Mouse (Mus musculus) heart, embryonic 11.5 days (tissue): ENCODE measurements around the gene Msh4. TPM values are rescaled to one million over a fixed set of nuclear protein-coding genes. Genes with fewer than 3 reads are reported as not detected.
A peak's percentile ranks its signal among the peaks of the same experiment; 100 is the strongest.

Experiments used
- ATAC-seq: fragments of 200-750 bp; cut with Nextera tagmentation; replicated peaks from 2 replicates; pipeline ENCODE4 v1.8.0; 2017; ENCODE audit warnings: moderate library complexity; ENCODE audit not compliant: insufficient number of reproducible peaks, low FRiP score, low TSS enrichment
- H3K27ac ChIP-seq: fragments of 300-500 bp; sonication (generic); 2 replicates; pipeline ENCODE4 v1.5.1; 2014; ENCODE audit warnings: mild to moderate bottlenecking, low read depth, low read length
- H3K27me3 ChIP-seq: fragments of 300-500 bp; sonication (generic); 2 replicates; pipeline ENCODE4 v1.6.1; 2014; ENCODE audit warnings: mild to moderate bottlenecking, low read length, mixed read lengths; ENCODE audit not compliant: control insufficient read depth, insufficient read depth
- H3K36me3 ChIP-seq: fragments of 300-500 bp; sonication (generic); 2 replicates; pipeline ENCODE4 v1.6.1; 2014; ENCODE audit warnings: mild to moderate bottlenecking, low read length, moderate library complexity, mixed read lengths; ENCODE audit not compliant: control insufficient read depth, insufficient read depth
- H3K4me1 ChIP-seq: fragments of 300-500 bp; sonication (generic); 2 replicates; pipeline ENCODE4 v1.6.1; 2014; ENCODE audit warnings: low read length; ENCODE audit not compliant: control insufficient read depth, insufficient read depth
- H3K4me2 ChIP-seq: fragments of 300-500 bp; sonication (generic); 2 replicates; pipeline ENCODE4 v1.6.1; 2014; ENCODE audit warnings: mild to moderate bottlenecking, moderate library complexity
- H3K4me3 ChIP-seq: fragments of 300-500 bp; sonication (generic); 2 replicates; pipeline ENCODE4 v1.5.1; 2014; ENCODE audit warnings: low read depth, low read length
- H3K9ac ChIP-seq: fragments of 300-500 bp; sonication (generic); 2 replicates; pipeline ENCODE4 v1.6.1; 2014; ENCODE audit warnings: mild to moderate bottlenecking, low read depth, low read length, moderate library complexity
- H3K9me3 ChIP-seq: fragments of 300-500 bp; sonication (generic); replicated peaks from 2 replicates; pipeline ENCODE4 v1.6.1; 2016; ENCODE audit warnings: low read length; ENCODE audit not compliant: control insufficient read depth
- WGBS: fragments of 180-500 bp; shearing (Covaris S2); extraction: QIAGEN DNeasy Blood & Tissue Kit; methylation state at CpG from one replicate; pipeline ENCODE4 v1.1.7; 2014; ENCODE audit not compliant: insufficient replicate concordance; 5-methylcytosine and 5-hydroxymethylcytosine counted together
- polyA plus RNA-seq: library from polyadenylated mRNA; unstranded; fragments of >200 nt; fragmentation: Nextera tagmentation; extraction: Ambion mirVana; gene quantifications from 2 replicates; pipeline ENCODE4 v1.2.1, GENCODE M21; 2014

Msh4 gene
- polyA plus RNA-seq, 1 experiment from 2014 or later, result 0.09 TPM

- no peak for ATAC-seq
- WGBS, result 54% methylated on average over 8 of the region's 8 CpGs
- Histone ChIP-seq H3K4me2 (no peak overlapping the region), H3K27ac (no peak overlapping the region), H3K4me3 (no peak overlapping the region), H3K4me1 (peaks cover 11% of the 10 kb centered on the region), H3K27me3 (no peaks in the 10 kb centered on the region), H3K36me3 (peaks cover 5% of the 10 kb centered on the region), H3K9me3 (no peaks in the 10 kb centered on the region), H3K9ac (no peak overlapping the region)
These were observed 34.1 kb upstream of the Msh4 start for GRCm38 (mm10) chr3:153940021-153940420.

DNA sequence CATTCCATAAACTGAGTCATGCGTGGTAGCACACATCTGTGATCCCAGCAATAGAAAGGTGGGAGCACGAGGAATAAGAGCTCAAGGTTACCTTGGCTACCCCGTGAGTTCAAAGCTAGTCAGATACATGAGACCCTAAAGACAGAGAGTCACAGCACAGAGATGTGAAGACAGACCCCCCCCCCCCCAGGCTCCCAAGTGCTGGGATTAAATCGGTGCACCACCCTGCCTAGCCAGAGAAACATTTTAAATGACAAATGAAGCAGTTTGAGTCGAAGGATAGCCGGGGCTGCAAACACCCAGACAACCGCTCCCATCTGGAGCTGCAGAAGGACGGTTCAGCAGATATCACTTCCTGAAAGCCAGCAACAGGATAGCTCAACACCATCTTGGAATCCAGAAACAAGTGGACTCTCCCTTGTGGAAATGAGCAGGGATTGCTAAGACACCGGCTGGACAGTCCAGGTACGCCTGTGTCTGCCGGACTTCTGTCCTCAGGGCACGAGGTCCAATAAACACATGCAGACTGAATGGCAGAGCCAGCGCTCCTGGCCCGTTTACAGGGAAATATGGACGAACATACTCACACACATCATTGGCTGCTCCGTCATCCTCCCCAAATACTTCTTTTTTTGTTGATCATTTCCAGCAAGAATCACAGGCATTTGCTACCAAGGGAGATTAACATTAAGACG lies 31.3 kb upstream of the Msh4 start:
- Histone ChIP-seq H3K27ac (no peak overlapping the region), H3K9ac (no peak overlapping the region), H3K9me3 (no peaks in the 10 kb centered on the region), H3K4me3 (no peak overlapping the region), H3K36me3 (peaks cover 18% of the 10 kb centered on the region), H3K27me3 (no peaks in the 10 kb centered on the region), H3K4me2 (no peak overlapping the region), H3K4me1 (peaks cover 7% of the 10 kb centered on the region; the same call in 1 of the 2 replicates)
- no peak for ATAC-seq
- WGBS, result 88% methylated on average over 17 of the region's 17 CpGs

GRCm38 (mm10) chr3:153935878-153936277 lies 29.9 kb upstream of the Msh4 start:
- Histone ChIP-seq H3K4me2 (no peak overlapping the region), H3K27me3 (no peaks in the 10 kb centered on the region), H3K4me3 (no peak overlapping the region), H3K36me3 (peaks cover 22% of the 10 kb centered on the region), H3K9ac (no peak overlapping the region), H3K4me1 (peaks cover 7% of the 10 kb centered on the region; the same call in 1 of the 2 replicates), H3K27ac (peak overlapping the region; percentile 84), H3K9me3 (no peaks in the 10 kb centered on the region)
- peak; percentile 33; the same call in 1 of the 2 replicates for ATAC-seq
- WGBS, result 42% methylated on average over 9 of the region's 9 CpGs

GRCm38 (mm10) chr3:153932461-153932860 lies 26.5 kb upstream of the Msh4 start:
- H3K9ac ChIP-seq, result no peak overlapping the region
- H3K4me3 ChIP-seq, result no peak overlapping the region
- H3K4me2 ChIP-seq, result no peak overlapping the region
- peaks cover 31% of the 10 kb centered on the region for H3K36me3 ChIP-seq
- no peaks in the 10 kb centered on the region for H3K27me3 ChIP-seq
- H3K4me1 ChIP-seq, result peaks cover 2% of the 10 kb centered on the region; the same call in 1 of the 2 replicates
- ATAC-seq, result no peak
- no peaks in the 10 kb centered on the region for H3K9me3 ChIP-seq
- H3K27ac ChIP-seq, result no peak overlapping the region
- WGBS, result 88% methylated on average over 5 of the region's 5 CpGs

GRCm38 (mm10) chr3:153929526-153929925 lies 23.6 kb upstream of the Msh4 start:
- peaks cover 39% of the 10 kb centered on the region for H3K36me3 ChIP-seq
- WGBS, result 86% methylated on average over 11 of the region's 11 CpGs
- H3K4me2 ChIP-seq, result no peak overlapping the region
- ATAC-seq, result no peak
- no peak overlapping the region for H3K4me3 ChIP-seq
- no peaks in the 10 kb centered on the region for H3K27me3 ChIP-seq
- H3K9me3 ChIP-seq, result no peaks in the 10 kb centered on the region
- no peak overlapping the region for H3K9ac ChIP-seq
- H3K27ac ChIP-seq, result no peak overlapping the region
- no peaks in the 10 kb centered on the region for H3K4me1 ChIP-seq

GRCm38 (mm10) chr3:153926333-153926732 lies 20.4 kb upstream of the Msh4 start:
- Histone ChIP-seq H3K9ac (no peak overlapping the region), H3K4me2 (no peak overlapping the region), H3K36me3 (peaks cover 31% of the 10 kb centered on the region), H3K27ac (no peak overlapping the region), H3K4me1 (no peaks in the 10 kb centered on the region), H3K4me3 (no peak overlapping the region), H3K27me3 (no peaks in the 10 kb centered on the region), H3K9me3 (no peaks in the 10 kb centered on the region)
- WGBS, result 85% methylated on average over 7 of the region's 7 CpGs
- ATAC-seq, result no peak

DNA sequence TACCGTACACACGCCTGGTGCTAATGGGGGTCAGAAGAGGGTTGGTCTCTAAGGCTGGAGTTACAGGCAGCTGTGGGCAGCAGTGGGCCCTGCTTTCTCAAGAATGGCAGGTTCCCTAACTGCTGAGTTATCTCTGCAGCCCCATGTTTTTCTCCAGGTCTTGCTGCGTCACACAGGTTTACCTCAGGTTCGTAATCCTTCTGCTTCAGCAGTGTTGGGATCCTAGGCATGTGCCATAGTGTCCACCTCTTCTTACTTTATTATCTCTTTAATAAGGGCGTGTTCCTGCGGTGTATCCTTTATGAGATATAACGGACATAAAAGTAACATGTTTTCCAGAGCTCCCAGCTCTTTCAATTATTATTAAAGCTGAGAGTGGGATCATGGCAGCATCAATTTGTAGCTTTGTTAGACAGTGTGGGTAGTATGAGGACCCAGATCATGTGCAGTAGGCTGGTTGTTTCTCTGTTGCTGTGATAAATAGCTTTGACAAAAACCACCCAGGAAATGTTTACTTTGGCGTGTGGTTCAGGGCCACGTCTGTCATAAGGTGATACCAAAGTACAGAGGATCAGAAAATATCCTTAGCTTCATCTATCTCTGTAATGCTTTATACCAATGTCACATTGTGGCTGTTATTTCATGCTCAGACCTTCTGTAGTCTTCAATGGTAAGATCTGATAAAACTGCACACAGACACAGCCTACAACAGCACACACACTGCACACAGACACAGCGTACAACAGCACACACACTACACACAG lies 15.4 kb upstream of the Msh4 start:
- no peak overlapping the region for H3K4me2 ChIP-seq
- 93% methylated on average over 10 of the region's 10 CpGs for WGBS
- H3K27me3 ChIP-seq, result no peaks in the 10 kb centered on the region
- peaks cover 17% of the 10 kb centered on the region for H3K36me3 ChIP-seq
- no peak overlapping the region for H3K4me3 ChIP-seq
- no peak for ATAC-seq
- H3K4me1 ChIP-seq, result no peaks in the 10 kb centered on the region
- no peaks in the 10 kb centered on the region for H3K9me3 ChIP-seq
- no peak overlapping the region for H3K27ac ChIP-seq
- H3K9ac ChIP-seq, result no peak overlapping the region

- no peak overlapping the region for H3K4me3 ChIP-seq
- WGBS, result 36% methylated on average over 1 of the region's 1 CpGs
- no peaks in the 10 kb centered on the region for H3K9me3 ChIP-seq
- peaks cover 4% of the 10 kb centered on the region; the same call in 1 of the 2 replicates for H3K36me3 ChIP-seq
- H3K27me3 ChIP-seq, result no peaks in the 10 kb centered on the region
- ATAC-seq, result no peak
- H3K27ac ChIP-seq, result no peak overlapping the region
- H3K4me1 ChIP-seq, result no peaks in the 10 kb centered on the region
- no peak overlapping the region for H3K9ac ChIP-seq
- no peak overlapping the region for H3K4me2 ChIP-seq
These were observed 11.3 kb upstream of the Msh4 start for GRCm38 (mm10) chr3:153917200-153917599.
